Mouse (Mus musculus) ES-Bruce4 (cell line): ENCODE data around the gene Mob1a.

Source experiments
- CTCF ChIP-seq: IDR thresholded peaks from one replicate; pipeline ENCODE4 v1.8.1; 2011; ENCODE audit warnings: low read depth, low read length
- EP300 ChIP-seq: IDR thresholded peaks from 2 replicates; pipeline ENCODE4 v1.6.1; 2011; ENCODE audit warnings: low read depth, low read length; ENCODE audit not compliant: insufficient read depth
- POLR2A ChIP-seq: IDR thresholded peaks from one replicate; pipeline ENCODE4 v1.8.1; 2011; ENCODE audit warnings: low read length; ENCODE audit not compliant: insufficient read depth

DNA sequence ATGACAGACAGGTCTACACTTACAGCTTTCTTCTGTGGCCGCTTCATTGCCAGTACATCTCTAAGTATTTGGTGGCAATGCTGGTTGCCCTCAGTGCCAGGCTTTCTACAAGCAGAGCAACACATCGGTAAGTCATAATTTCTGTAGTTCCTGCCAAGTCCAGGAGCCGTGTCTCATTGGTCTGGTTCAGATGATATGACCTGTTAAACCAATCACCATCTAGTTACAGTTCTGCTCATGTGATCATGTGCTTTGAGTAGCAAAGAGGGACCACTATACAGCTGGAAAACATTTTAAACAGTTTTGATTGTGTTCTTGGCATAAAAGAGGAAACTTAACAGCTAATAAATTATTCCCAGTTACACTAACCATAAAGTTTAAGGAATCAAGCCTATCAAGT lies 22.1 kb downstream of the Mob1a start:
- TF ChIP-seq EP300 (no peak), POLR2A (no peak), CTCF (no peak)
